Mouse (Mus musculus): Measurements from ENCODE around the gene Bcar3. TPM values are rescaled to one million over a fixed set of nuclear protein-coding genes. Genes with fewer than 3 reads are reported as not detected.

The Bcar3 gene
- polyA plus RNA-seq, 1 experiment from 2014 or later, result 6.9 TPM

GRCm38 (mm10) chr3:122507826-122508225, 213.9 kb downstream of the Bcar3 start:
- Histone ChIP-seq H3K4me1 (replicated peaks) (peaks cover 53% of the 10 kb centered on the region), H3K9me3 (no peaks in the 10 kb centered on the region), H3K27me3 (peaks cover 6% of the 10 kb centered on the region; the same call in 1 of the 2 replicates), H3K4me3 (replicated peaks) (no peak overlapping the region), H3K4me2 (no peak overlapping the region), H3K36me3 (peaks cover 5% of the 10 kb centered on the region), H3K27ac (no peak overlapping the region), H3K9ac (replicated peaks) (no peak overlapping the region)
- WGBS, result 94% methylated on average over 14 of the region's 14 CpGs
- ATAC-seq (ENCODE audit: insufficient number of reproducible peaks, insufficient read depth, low FRiP score, low TSS enrichment, low read depth), result no peak

- Histone ChIP-seq H3K9ac (replicated peaks) (no peak overlapping the region), H3K9me3 (no peaks in the 10 kb centered on the region), H3K4me3 (replicated peaks) (no peak overlapping the region), H3K36me3 (peaks cover 8% of the 10 kb centered on the region), H3K4me1 (replicated peaks) (peaks cover 53% of the 10 kb centered on the region), H3K27me3 (peaks cover 4% of the 10 kb centered on the region; the same call in 1 of the 2 replicates), H3K4me2 (no peak overlapping the region), H3K27ac (no peak overlapping the region)
- WGBS, result 27% methylated on average over 5 of the region's 5 CpGs
- peak; percentile 66; the same call in 1 of the 2 replicates for ATAC-seq (ENCODE audit: insufficient number of reproducible peaks, insufficient read depth, low FRiP score, low TSS enrichment, low read depth)
Observed at GRCm38 (mm10) chr3:122509084-122509483, 215.1 kb downstream of the Bcar3 start.

GRCm38 (mm10) chr3:122509534-122510239, 215.8 kb downstream of the Bcar3 start:
- no peak overlapping the region for H3K4me3 ChIP-seq (replicated peaks)
- H3K27ac ChIP-seq, result no peak overlapping the region
- H3K4me1 ChIP-seq (replicated peaks), result peaks cover 50% of the 10 kb centered on the region
- peaks cover 4% of the 10 kb centered on the region; the same call in 1 of the 2 replicates for H3K27me3 ChIP-seq
- ATAC-seq (ENCODE audit: insufficient number of reproducible peaks, insufficient read depth, low FRiP score, low TSS enrichment, low read depth), result no peak
- no peak overlapping the region for H3K4me2 ChIP-seq
- H3K36me3 ChIP-seq, result peaks cover 8% of the 10 kb centered on the region
- H3K9ac ChIP-seq (replicated peaks), result no peak overlapping the region
- 60% methylated on average over 11 of the region's 11 CpGs for WGBS
- no peaks in the 10 kb centered on the region for H3K9me3 ChIP-seq

GRCm38 (mm10) chr3:122510240-122510750, 216.4 kb downstream of the Bcar3 start:
- WGBS, result 85% methylated on average over 14 of the region's 14 CpGs
- peaks cover 8% of the 10 kb centered on the region for H3K36me3 ChIP-seq
- no peak for ATAC-seq (ENCODE audit: insufficient number of reproducible peaks, insufficient read depth, low FRiP score, low TSS enrichment, low read depth)
- H3K9ac ChIP-seq (replicated peaks), result no peak overlapping the region
- peaks cover 53% of the 10 kb centered on the region for H3K4me1 ChIP-seq (replicated peaks)
- H3K27ac ChIP-seq, result no peak overlapping the region
- peaks cover 6% of the 10 kb centered on the region; the same call in 1 of the 2 replicates for H3K27me3 ChIP-seq
- no peaks in the 10 kb centered on the region for H3K9me3 ChIP-seq
- no peak overlapping the region for H3K4me3 ChIP-seq (replicated peaks)
- H3K4me2 ChIP-seq, result no peak overlapping the region

- Histone ChIP-seq H3K9me3 (no peaks in the 10 kb centered on the region), H3K4me3 (replicated peaks) (no peak overlapping the region), H3K27ac (peak overlapping the region; percentile 50; the same call in 1 of the 2 replicates), H3K9ac (replicated peaks) (no peak overlapping the region), H3K27me3 (peaks cover 13% of the 10 kb centered on the region; the same call in 1 of the 2 replicates), H3K4me2 (no peak overlapping the region), H3K4me1 (replicated peaks) (peaks cover 56% of the 10 kb centered on the region), H3K36me3 (peaks cover 8% of the 10 kb centered on the region)
- no peak for ATAC-seq (ENCODE audit: insufficient number of reproducible peaks, insufficient read depth, low FRiP score, low TSS enrichment, low read depth)
- 43% methylated on average over 10 of the region's 10 CpGs for WGBS
Observed at GRCm38 (mm10) chr3:122510932-122511331, 217.0 kb downstream of the Bcar3 start.

- H3K4me2 ChIP-seq, result no peak overlapping the region
- 89% methylated on average over 14 of the region's 14 CpGs for WGBS
Observed at GRCm38 (mm10) chr3:122511721-122512619, 218.0 kb downstream of the Bcar3 start.

GRCm38 (mm10) chr3:122512725-122513375, 218.9 kb downstream of the Bcar3 start:
- 93% methylated on average over 16 of the region's 16 CpGs for WGBS

More at GRCm38 (mm10) chr3:122511721-122512619, 218.0 kb downstream of the Bcar3 start:
- ATAC-seq (ENCODE audit: insufficient number of reproducible peaks, insufficient read depth, low FRiP score, low TSS enrichment, low read depth), result no peak
- no peak overlapping the region for H3K9ac ChIP-seq (replicated peaks)
- H3K4me3 ChIP-seq (replicated peaks), result no peak overlapping the region
- peaks cover 8% of the 10 kb centered on the region for H3K36me3 ChIP-seq
- peak overlapping the region; percentile 4; the same call in 1 of the 2 replicates for H3K27ac ChIP-seq
- H3K4me1 ChIP-seq (replicated peaks), result peaks cover 56% of the 10 kb centered on the region
- peaks cover 16% of the 10 kb centered on the region; the same call in 1 of the 2 replicates for H3K27me3 ChIP-seq
- H3K9me3 ChIP-seq, result no peaks in the 10 kb centered on the region

GRCm38 (mm10) chr3:122515568-122516326, 221.8 kb downstream of the Bcar3 start:
- Histone ChIP-seq H3K27me3 (peaks cover 16% of the 10 kb centered on the region), H3K4me3 (replicated peaks) (no peak overlapping the region), H3K4me2 (no peak overlapping the region), H3K4me1 (replicated peaks) (peaks cover 64% of the 10 kb centered on the region), H3K9me3 (no peaks in the 10 kb centered on the region), H3K27ac (no peak overlapping the region), H3K9ac (replicated peaks) (no peak overlapping the region), H3K36me3 (peaks cover 8% of the 10 kb centered on the region)
- ATAC-seq (ENCODE audit: insufficient number of reproducible peaks, insufficient read depth, low FRiP score, low TSS enrichment, low read depth), result no peak
- WGBS, result 69% methylated on average over 6 of the region's 6 CpGs

More at GRCm38 (mm10) chr3:122512725-122513375, 218.9 kb downstream of the Bcar3 start:
- peaks cover 8% of the 10 kb centered on the region for H3K36me3 ChIP-seq
- peaks cover 59% of the 10 kb centered on the region for H3K4me1 ChIP-seq (replicated peaks)
- H3K9ac ChIP-seq (replicated peaks), result no peak overlapping the region
- no peak overlapping the region for H3K4me3 ChIP-seq (replicated peaks)
- no peak overlapping the region for H3K4me2 ChIP-seq
- H3K27me3 ChIP-seq, result peaks cover 16% of the 10 kb centered on the region; the same call in 1 of the 2 replicates
- H3K9me3 ChIP-seq, result no peaks in the 10 kb centered on the region
- H3K27ac ChIP-seq, result peak overlapping the region; percentile 4; the same call in 1 of the 2 replicates
- no peak for ATAC-seq (ENCODE audit: insufficient number of reproducible peaks, insufficient read depth, low FRiP score, low TSS enrichment, low read depth)

GRCm38 (mm10) chr3:122516327-122516695, 222.4 kb downstream of the Bcar3 start:
- Histone ChIP-seq H3K27ac (peak overlapping the region; percentile 89; the same call in 1 of the 2 replicates), H3K9ac (replicated peaks) (no peak overlapping the region), H3K4me3 (replicated peaks) (no peak overlapping the region), H3K27me3 (peaks cover 16% of the 10 kb centered on the region), H3K4me2 (no peak overlapping the region), H3K36me3 (peaks cover 8% of the 10 kb centered on the region), H3K9me3 (no peaks in the 10 kb centered on the region), H3K4me1 (replicated peaks) (peaks cover 64% of the 10 kb centered on the region)
- 90% methylated on average over 3 of the region's 3 CpGs for WGBS
- no peak for ATAC-seq (ENCODE audit: insufficient number of reproducible peaks, insufficient read depth, low FRiP score, low TSS enrichment, low read depth)

- peaks cover 4% of the 10 kb centered on the region; the same call in 1 of the 2 replicates for H3K36me3 ChIP-seq
- peak; percentile 38; the same call in 1 of the 2 replicates for ATAC-seq (ENCODE audit: insufficient number of reproducible peaks, insufficient read depth, low FRiP score, low TSS enrichment, low read depth)
- peaks cover 77% of the 10 kb centered on the region for H3K4me1 ChIP-seq (replicated peaks)
- no peak overlapping the region for H3K9ac ChIP-seq (replicated peaks)
- peak overlapping the region; percentile 89 for H3K27ac ChIP-seq
- H3K4me2 ChIP-seq, result peak overlapping the region; percentile 45
- H3K9me3 ChIP-seq, result no peaks in the 10 kb centered on the region
- no peak overlapping the region for H3K4me3 ChIP-seq (replicated peaks)
- WGBS, result 16% methylated on average over 4 of the region's 4 CpGs
- H3K27me3 ChIP-seq, result peaks cover 13% of the 10 kb centered on the region
Observed at GRCm38 (mm10) chr3:122517726-122518125, 223.8 kb downstream of the Bcar3 start.
